Mouse (Mus musculus) E14TG2a.4 (cell line): ENCODE measurements at regions not wholly inside any gene's neighbourhood (a gene's known extent, or its start where the extent isn't known, plus 50 kb on each side); places are given as distances from the start of the nearest gene placed in this dataset.

Experiments used
- H3K27me3 ChIP-seq: 2 replicates; pipeline ENCODE4 v1.6.1; 2014; ENCODE audit warnings: low read length, control low read depth; ENCODE audit not compliant: insufficient read depth
- H3K36me3 ChIP-seq: 2 replicates; pipeline ENCODE4 v1.6.1; 2014; ENCODE audit warnings: low read length, control low read depth; ENCODE audit not compliant: insufficient read depth
- H3K4me1 ChIP-seq: replicated peaks from 2 replicates; pipeline ENCODE4 v1.6.1; 2014; ENCODE audit warnings: low read depth, low read length, control low read depth
- H3K4me3 ChIP-seq: replicated peaks from 2 replicates; pipeline ENCODE4 v1.5.1; 2014; ENCODE audit warnings: mild to moderate bottlenecking, low read length
- H3K9me3 ChIP-seq: 2 replicates; pipeline ENCODE4 v1.6.1; 2014; ENCODE audit warnings: low read length, control low read depth
- CTCF ChIP-seq: conservative IDR thresholded peaks from 2 replicates; pipeline ENCODE4 v1.5.1; 2014; ENCODE audit warnings: low read length
- NANOG ChIP-seq: IDR thresholded peaks from 2 replicates; pipeline ENCODE4 v1.6.1; 2014; ENCODE audit warnings: borderline replicate concordance, low read length, mixed read lengths
- POU5F1 ChIP-seq: IDR thresholded peaks from 2 replicates; pipeline ENCODE4 v1.6.1; 2014; ENCODE audit warnings: low read length, borderline replicate concordance

DNA sequence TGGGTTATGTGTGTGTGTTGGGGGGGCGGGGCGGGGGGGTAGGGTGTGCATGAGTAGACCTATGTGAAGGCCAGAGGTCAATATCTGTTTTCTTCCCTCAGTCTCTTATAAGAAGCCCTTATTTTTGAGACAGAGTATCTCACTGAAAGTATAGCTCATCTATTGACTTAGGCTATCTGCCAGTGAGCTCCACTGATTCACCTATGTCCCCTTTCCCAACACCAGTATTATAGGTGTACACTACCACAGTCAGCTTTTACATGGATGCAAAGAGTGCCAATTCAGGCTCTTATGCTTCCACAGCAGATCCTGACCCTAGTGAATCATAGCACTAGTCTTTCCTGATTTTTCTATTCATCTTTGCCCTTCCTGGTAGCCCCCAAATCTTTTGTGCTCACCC, 134.7 kb downstream of the Hsd17b3 start:
- TF ChIP-seq NANOG (no peak), CTCF (no peak), POU5F1 (no peak)
- no peak overlapping the region for H3K4me3 ChIP-seq
- H3K27me3 ChIP-seq = no peaks in the 10 kb centered on the region
- peaks cover 6% of the 10 kb centered on the region; the same call in 1 of the 2 replicates for H3K36me3 ChIP-seq
- H3K9me3 ChIP-seq = peaks cover 13% of the 10 kb centered on the region
- H3K4me1 ChIP-seq = peaks cover 9% of the 10 kb centered on the region

DNA sequence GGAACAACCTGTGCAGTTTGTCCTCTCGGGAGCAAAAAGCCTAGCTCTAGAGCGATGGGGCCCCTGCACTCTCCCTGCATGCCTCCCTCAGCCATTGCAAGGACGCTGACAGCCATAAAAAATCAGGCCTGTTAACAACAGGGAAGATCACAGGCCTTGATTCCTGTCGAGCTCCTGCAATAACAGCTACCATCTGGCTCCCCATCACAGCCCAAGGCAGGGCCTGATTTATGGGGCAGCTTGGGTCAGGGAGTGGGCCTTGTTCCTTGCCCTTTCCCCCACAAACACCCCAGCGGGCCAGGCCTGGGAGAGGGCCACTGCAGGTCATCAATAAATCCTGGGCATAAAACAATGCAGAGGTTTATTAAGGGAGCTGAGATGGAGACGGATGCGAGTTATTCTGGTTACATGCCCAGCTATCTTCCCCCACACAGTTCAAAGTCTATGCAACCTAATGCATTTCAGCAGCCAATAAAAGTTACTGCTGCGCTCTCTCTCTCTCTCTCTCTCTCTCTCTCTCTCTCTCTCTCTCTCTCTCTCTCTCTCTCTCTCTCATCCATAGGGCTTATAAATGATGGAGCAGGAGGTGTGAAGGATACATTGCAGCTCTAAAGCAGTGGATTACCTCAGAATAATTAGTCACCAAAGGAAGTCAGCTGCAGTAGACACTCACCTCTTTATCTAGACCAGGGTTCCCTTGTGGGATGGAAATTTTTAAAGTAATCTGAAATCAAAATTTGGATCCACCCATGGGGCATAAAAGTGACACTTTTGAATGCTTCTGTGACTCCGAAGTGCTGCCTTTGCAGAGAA, 136.9 kb downstream of the Hsd17b3 start:
- no peak overlapping the region for H3K4me3 ChIP-seq
- H3K27me3 ChIP-seq = 0 out of 2 replicates have a peak, but pooled peaks cover 2% of the 10 kb centered on the region
- peaks cover 9% of the 10 kb centered on the region for H3K4me1 ChIP-seq
- no peaks in the 10 kb centered on the region for H3K9me3 ChIP-seq
- TF ChIP-seq POU5F1 = no peak
- no peak for TF ChIP-seq NANOG
- no peak for TF ChIP-seq CTCF
- H3K36me3 ChIP-seq = no peaks in the 10 kb centered on the region; the same call in 1 of the 2 replicates

DNA sequence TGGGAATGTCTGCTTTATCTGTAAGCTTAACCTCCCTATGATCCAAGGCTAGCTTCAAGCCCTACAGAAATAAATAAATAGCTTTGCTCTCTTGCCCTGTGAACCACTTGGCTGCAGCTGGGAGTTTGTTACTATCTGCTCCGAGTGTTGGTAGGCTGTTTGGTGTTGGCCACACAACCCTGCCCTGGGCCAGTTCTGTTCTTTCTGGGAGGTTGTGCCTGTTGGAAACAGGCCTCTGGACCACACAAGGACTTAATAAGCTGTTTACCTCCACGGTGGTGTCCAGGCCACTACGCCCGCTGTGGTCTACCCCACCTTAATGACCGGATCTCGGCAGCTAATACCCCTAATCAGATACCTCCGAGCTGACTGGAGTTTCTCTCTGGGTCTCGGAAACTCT, 136.1 kb downstream of the Ercc6l2 start:
- H3K4me3 ChIP-seq = no peak overlapping the region
- peaks cover 15% of the 10 kb centered on the region for H3K4me1 ChIP-seq
- H3K36me3 ChIP-seq = no peaks in the 10 kb centered on the region; the same call in 1 of the 2 replicates
- TF ChIP-seq POU5F1 = no peak
- no peak for TF ChIP-seq CTCF
- no peak for TF ChIP-seq NANOG
- no peaks in the 10 kb centered on the region for H3K9me3 ChIP-seq
- 0 out of 2 replicates have a peak, but pooled peaks cover 2% of the 10 kb centered on the region for H3K27me3 ChIP-seq
